21 mouse cellular contexts compared by ENCODE assay signal in the genomic region with DNA sequence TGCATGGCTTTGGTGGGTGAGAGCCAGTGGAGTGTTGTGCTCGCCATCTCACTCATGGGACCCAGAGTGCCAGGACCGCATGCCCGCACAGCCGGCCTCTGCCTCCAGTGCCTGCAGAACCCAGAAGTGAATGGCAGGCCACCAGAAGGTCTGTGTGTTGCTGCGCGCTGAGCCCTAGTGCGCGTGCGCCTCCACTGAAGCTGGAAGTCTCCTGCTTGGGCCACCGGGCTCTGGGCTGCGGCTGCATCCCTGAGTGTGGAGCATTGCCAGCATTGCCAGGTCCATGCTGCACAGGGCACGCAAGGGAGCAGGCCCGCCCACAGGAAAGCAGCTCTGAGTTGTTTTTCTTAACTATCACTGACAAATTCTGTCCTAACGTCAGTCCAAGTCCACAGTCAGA.
A peak's percentile ranks its signal among the peaks of the same experiment; 100 is the strongest.
DNase-seq lines count a peak whose midpoint lies in the region.
"Had no signal": no experiment of that assay in that cellular context is flagged by ENCODE, and none has a peak within 500 bp of the region (broad histone marks: within the 10 kb centered on the region; RNA-seq: fewer than 3 reads in every experiment).

No protein-coding gene starts in this region.

- intact Hi-C loops in left cerebral cortex, postnatal 25 days (cut with DNase I) = no loop called here
- intact Hi-C loops in heart, postnatal 10 days (cut with DNase I) = no loop called here

- peak; percentile 0 for DNase-seq in adrenal gland, postnatal 25 days
- DNase-seq in adrenal gland, postnatal 14 days = no peak
- DNase-seq in cerebellum, adult 18-20 months = peak; percentile 59 to 70
- DNase-seq in cerebellum, postnatal 10 days = peak; percentile 2 to 40
- DNase-seq in left cerebral cortex, postnatal 25 days (ENCODE audit: low spot score in 2 of 2) = no peak
- no peak for DNase-seq in heart, postnatal 10 days
- no peak for DNase-seq in ovary, postnatal 36 days (ENCODE audit: low spot score)
- DNase-seq: adrenal gland, postnatal 36 days; gastrocnemius, postnatal 25 days; heart, adult 11 months; kidney, adult 9 months; kidney, postnatal 10 days; layer of hippocampus, postnatal 36 days; liver, embryonic 13.5 days; lung, adult 18-20 months; lung, postnatal 10 days; midbrain, embryonic 14.5 days; retina, postnatal 1 day; right cerebral cortex, postnatal 25 days; thymus, adult 18-20 months; thymus, postnatal 36 days had no signal

Comparison
In these comparisons a context has a peak if more than half of its experiments do, and no peak if none do; other contexts are left out.
1. DNase-seq: peak in adrenal gland, postnatal 25 days (single experiment), cerebellum, adult 18-20 months (2 of 2) and cerebellum, postnatal 10 days (2 of 2); none in adrenal gland, postnatal 14 days (single experiment), left cerebral cortex, postnatal 25 days (0 of 2), heart, postnatal 10 days (0 of 2) and ovary, postnatal 36 days (single experiment).